Mouse (Mus musculus) CD4-positive, CD25-positive, alpha-beta regulatory T cell, adult 2 months (primary cell): ENCODE results near the gene Slc16a11.

Experiments used
- DNase-seq: peaks from one replicate; pipeline ENCODE4 v3.0.0-alpha.2; 2012; ENCODE audit warnings: low read depth, low spot score

The Slc16a11 gene

DNA sequence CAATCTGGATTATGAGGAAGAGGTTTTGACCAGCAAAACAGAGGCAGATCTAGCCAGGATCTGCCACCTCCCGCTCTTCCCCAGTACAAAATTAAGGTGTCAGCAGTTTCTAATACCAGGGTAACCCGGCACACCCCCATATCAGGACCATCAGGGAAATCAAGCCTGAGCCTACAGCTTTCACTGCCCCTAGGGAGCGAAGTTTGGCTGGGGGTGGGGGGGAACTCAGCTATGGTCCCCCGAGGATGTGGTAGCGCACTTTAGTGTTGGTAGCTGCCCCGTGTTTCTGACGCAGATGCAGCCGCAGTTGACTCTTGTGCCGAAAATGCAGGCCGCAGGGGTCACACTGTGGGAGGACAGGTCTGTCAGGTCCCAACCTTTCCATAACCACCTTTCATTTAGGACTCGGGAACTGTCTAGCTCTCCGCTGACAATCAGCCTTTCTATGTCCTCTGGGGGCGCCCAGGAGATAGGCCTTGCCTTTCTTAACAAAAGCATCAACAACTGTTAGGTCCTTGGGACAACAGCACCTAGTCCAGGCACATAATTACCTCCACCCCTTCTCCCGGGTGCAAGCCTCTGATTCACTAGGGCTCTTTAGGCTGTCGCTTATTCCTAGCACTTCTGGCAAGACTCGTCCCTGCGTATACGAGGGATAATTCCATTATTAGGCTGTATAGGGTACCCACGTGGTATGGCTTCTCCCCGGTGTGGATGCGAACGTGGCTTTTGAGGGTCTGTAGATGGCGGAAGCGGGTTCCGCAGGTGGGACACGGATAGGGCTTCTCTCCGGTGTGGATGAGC lies 13.4 kb downstream of the Slc16a11 start:
- no peak for DNase-seq

DNA sequence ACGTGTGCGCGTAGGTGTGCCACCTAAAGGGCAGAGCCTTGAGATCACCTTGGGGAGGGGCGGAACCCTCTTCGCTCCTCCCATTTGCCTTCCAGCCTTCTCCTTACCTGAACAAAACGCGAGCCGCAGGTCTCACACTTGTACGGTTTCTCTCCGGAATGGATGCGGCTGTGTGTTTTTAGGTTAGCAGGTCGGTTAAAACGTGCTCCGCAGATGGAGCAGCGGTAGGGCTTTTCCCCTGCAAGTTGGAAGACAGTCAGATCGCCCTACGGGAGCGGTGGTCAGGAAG lies 14.0 kb downstream of the Slc16a11 start:
- DNase-seq, result no peak

GRCm38 (mm10) chr11:70227126-70227525 lies 14.6 kb downstream of the Slc16a11 start:
- no peak for DNase-seq

GRCm38 (mm10) chr11:70227661-70228245 lies 15.2 kb downstream of the Slc16a11 start:
- DNase-seq, result no peak

DNA sequence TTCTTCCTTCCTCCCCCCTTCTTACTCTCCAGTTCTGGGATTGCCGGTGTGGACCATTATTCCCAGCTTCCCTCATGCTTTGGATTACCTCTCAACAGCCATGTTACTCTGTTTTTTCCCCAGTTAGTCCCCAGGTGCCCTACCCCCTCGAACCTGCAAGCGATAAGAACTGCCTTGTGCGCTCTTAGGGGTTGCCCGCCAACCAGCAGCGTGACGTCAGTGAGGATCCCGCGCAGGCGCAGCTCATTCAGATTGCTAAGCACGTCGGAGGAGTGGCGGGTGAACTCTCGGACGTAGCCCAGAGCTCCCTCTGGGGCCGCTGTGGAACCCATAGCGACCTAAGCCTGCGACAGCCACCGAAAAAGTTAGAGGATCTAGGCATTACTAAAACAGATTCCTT lies 16.3 kb downstream of the Slc16a11 start:
- peak; percentile 94 for DNase-seq

- peak; percentile 45 for DNase-seq
Observed at GRCm38 (mm10) chr11:70229260-70230010, 16.9 kb downstream of the Slc16a11 start, which contains the start of gene Bcl6b. Gene Bcl6b (minus strand): TSS chr11:70229798.

GRCm38 (mm10) chr11:70230239-70230727 lies 17.7 kb downstream of the Slc16a11 start:
- DNase-seq, result peak; percentile 92

DNA sequence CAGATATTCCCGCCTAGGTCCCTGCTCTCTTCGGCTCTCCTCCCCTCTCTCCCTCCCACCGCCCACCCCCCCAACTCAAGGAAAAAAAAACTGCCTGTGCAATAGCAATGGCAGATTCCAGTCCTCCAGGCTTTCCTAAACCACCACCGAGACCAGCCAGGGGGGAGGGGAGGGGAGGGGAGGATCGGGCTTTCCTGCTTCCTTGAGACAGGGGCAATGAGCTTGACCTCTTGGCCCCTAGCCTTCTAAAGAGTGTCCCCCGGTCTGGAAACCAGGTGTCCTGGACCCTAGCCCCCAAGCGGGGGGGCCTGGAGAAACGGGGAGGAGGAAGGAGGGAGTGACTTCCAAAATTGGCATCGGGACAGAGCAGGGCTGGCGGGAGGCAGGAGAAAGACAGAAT lies 20.0 kb downstream of the Slc16a11 start:
- no peak for DNase-seq

- no peak for DNase-seq
Observed at GRCm38 (mm10) chr11:70233016-70233415, 20.5 kb downstream of the Slc16a11 start.

DNA sequence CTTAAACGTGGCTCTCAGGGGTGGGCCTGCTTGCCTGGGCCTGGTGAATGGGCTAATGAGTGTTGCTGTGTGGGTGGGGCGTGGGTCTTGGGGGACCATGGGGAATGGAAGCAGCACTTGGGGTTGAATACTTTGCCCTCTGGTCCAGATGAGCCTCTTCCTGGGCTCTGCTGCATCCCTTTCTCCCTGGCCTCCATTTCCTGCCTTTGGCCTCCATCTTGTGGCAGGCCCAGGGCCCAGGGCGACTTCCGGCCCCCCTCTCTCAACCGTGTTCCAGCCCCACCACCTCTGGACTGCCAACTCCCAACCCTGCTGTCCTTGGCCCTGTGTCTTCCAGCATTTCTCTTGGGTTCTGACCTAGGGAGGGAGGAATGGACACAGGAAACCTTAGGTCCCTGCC lies 21.5 kb downstream of the Slc16a11 start:
- DNase-seq, result no peak

- no peak for DNase-seq
Observed at GRCm38 (mm10) chr11:70234497-70234896, 21.9 kb downstream of the Slc16a11 start.

GRCm38 (mm10) chr11:70235254-70235900 lies 22.8 kb downstream of the Slc16a11 start:
- DNase-seq, result no peak

DNA sequence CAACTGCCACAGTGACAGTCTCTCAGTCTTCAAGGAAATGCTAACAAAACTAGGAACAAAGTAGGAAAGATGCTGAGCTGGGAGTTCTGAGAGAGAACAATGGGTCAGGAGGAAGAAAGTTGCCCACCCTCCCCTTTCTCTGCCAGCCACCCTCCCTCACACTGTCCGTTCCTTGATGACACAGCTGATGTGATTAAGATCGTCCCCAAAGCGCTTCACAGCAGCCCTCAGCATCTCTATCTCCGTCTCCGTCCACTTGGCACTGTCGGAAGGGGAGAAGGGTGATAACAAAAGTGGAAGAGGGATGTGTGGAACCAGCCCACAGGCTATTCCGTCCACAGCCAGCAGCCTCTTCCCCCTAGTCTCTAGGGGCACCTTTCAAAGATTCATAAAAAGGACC lies 24.2 kb downstream of the Slc16a11 start:
- no peak for DNase-seq

DNA sequence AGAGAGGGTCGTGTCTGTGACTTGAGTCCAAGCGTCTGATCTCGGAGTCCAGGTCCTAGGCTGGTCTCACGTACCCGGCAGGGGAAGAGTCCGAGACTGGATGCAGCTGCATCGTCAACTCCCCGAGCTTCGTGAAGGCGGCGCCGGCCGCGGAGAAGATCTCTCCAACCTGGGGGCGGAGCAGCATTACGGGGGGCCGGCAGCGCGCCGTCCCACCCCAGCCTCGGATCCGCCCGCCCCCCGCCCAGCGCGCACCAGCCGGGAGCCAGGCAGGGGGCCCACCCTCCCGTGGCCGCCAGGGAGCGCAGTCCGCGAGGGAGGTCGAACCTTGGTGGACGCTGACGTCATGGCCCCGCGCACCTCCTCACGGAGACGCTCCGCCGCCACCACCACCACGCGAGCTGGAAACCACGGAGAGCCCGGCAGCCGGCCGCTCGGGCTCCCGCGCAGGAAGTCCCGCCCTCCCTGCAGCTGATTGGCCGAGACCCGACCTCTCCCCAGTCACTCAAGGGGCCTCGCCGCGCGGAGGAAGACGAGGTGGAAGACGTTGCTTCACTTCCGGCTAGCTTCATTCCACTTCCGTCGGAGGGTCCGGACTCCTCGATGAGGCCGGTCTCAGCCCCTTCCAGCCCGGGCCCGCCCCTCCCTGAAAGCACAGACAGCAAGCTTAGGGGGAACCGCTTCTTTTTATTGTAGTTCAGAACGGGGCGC lies 25.1 kb downstream of the Slc16a11 start, which contains the start of gene 0610010K14Rik:
Gene 0610010K14Rik, minus strand, starts transcription at position 458 of the 711 bp plus-strand sequence.
- DNase-seq, result peak; percentile 97

DNA sequence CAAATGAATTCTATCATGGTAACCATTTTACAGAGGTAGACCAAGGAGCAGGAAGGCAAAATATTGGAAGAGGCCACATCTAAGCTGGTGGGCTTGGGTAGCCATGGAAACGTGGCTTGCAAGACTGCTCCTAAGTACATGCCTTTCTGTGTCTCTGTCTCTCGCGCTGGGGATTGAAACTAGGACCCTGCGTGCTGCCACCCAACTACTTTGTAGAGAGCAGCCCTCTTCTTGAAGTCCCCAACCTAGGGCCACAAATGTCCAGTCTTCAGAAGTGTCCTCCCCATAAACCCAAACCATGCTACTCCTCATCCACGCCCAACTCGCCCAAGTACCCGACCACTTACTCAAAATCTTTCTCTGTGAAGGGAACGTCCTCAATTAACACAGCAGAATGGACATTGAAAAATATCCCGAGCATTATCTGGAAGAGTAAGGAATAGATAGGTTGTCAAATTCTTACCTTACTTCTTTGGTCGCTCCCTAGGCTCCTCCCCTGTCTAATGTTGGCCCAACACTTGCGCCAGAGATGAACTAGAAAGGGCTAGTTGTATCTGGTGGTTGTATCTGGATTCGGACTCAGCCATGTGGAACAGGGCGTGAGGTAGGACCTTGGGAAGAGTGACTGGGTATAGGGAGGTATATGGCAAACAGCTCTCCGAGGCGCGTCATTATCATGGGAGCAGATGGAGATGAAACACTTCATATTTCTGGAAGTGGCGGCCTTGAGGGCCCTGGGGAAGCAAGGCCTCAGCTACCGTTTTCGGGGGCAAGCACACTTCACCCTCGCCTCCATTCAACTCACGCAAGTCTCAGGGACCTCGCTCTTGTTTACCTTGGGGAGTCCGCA lies 26.3 kb downstream of the Slc16a11 start:
- no peak for DNase-seq

GRCm38 (mm10) chr11:70239541-70240279 lies 27.2 kb downstream of the Slc16a11 start, which contains the start of the genes Gm21988 and Rnasek:
Gene Gm21988 (minus strand): TSS chr11:70239830.
Gene Rnasek (minus strand): TSS chr11:70239842.
- DNase-seq, result peak; percentile 88

GRCm38 (mm10) chr11:70242591-70242990 lies 30.0 kb downstream of the Slc16a11 start:
- DNase-seq, result no peak

GRCm38 (mm10) chr11:70247136-70247845 lies 34.7 kb downstream of the Slc16a11 start:
- peak; percentile 86 for DNase-seq

DNA sequence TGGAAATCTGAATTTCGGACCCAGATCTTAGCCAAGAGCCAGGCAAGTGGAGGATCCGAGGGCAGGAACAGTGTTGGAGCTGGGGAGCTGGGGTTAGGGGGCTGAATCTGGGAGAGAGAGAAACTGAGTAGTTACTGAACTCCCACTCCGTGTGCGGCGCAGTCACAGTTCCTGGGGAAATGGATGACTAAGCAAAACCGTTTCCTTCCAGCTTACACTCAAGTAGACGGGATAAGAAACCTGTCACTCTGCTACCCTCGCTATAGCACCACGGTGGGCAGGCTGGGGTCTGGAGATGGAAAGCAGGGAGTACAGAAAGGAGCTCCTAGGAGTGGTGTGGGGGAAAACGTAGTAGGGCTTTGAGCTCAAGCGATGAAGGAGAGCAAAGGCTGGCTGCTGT lies 37.6 kb downstream of the Slc16a11 start:
- no peak for DNase-seq
